Mouse (Mus musculus) ES-Bruce4 (cell line): ENCODE measurements around the gene Ctrc.

ENCODE experiments used
- CTCF ChIP-seq: IDR thresholded peaks from one replicate; pipeline ENCODE4 v1.8.1; 2011; ENCODE audit warnings: low read depth, low read length
- EP300 ChIP-seq: IDR thresholded peaks from 2 replicates; pipeline ENCODE4 v1.6.1; 2011; ENCODE audit warnings: low read depth, low read length; ENCODE audit not compliant: insufficient read depth
- POLR2A ChIP-seq: IDR thresholded peaks from one replicate; pipeline ENCODE4 v1.8.1; 2011; ENCODE audit warnings: low read length; ENCODE audit not compliant: insufficient read depth

- TF ChIP-seq CTCF (no peak), POLR2A (no peak), EP300 (no peak)
Measured at GRCm38 (mm10) chr4:141817706-141818105, 28.5 kb downstream of the Ctrc start.
